Mouse (Mus musculus): Measurements from ENCODE around the gene Cdk6. TPM values are rescaled to one million over a fixed set of nuclear protein-coding genes. Genes with fewer than 3 reads are reported as not detected.
"Not testable (repeated sequence)": the region's sequence is repeated elsewhere in the genome, so short reads cannot be mapped to it uniquely, and the experiment has no call there.

Gene Cdk6
- total RNA-seq, 1 experiment from 2014 or later: 9.9 TPM

- ATAC-seq (replicated peaks; ENCODE audit: insufficient number of reproducible peaks, low FRiP score, low TSS enrichment, poor library complexity, severe bottlenecking): no peak
These were observed 174.2 kb downstream of the Cdk6 start for GRCm38 (mm10) chr5:3515477-3515876.

DNA sequence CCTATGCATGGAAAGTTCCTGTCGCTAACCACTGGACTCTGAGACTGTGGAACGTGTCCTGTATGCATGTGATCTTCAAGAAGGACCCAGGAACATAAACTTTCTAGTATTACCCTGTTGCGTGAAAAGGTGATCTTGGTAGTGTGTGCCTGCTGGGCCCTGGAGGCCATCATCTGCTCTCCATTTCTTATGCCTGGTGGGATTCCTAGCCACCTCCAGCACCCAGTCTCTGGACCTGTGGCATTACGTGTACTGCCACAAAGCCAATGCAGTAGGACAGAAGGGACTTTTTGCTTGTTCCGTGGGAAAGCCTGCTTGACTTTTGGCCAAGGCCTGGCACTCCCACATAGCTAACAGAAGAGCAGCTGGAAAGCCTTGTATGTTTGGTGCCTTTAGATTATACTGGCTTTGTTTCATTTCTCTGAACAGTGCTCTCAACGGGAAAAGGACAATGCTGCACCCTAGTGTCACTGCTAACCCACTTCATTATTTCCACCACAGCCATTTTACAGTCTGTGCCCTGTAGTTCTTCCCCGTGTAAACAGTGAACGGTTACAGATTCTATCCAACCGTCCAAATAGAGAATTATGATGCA lies 175.3 kb downstream of the Cdk6 start:
- ATAC-seq (replicated peaks; ENCODE audit: insufficient number of reproducible peaks, low FRiP score, low TSS enrichment, poor library complexity, severe bottlenecking): peak; percentile 55

- no peak for ATAC-seq (replicated peaks; ENCODE audit: insufficient number of reproducible peaks, low FRiP score, low TSS enrichment, poor library complexity, severe bottlenecking)
These were observed 179.4 kb downstream of the Cdk6 start for GRCm38 (mm10) chr5:3520493-3521359.

DNA sequence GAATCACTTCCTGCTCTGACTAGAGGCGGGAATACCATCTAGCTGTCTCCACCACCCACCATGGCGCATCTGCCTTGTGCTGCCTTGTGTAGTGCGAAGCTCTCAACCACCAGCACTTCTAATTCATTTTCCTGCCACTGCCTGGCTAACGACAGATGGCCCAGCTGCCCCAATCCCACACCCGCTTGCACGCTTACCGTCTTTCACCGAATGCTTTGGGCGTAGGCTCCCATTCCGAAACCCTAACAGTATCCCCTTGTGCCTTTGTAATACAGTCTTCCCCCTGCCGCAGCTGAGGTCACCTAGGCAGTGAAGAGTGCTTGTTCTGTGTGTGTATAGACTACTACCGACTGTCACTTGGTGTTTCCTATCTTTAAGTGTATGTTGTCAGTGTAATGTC lies 180.5 kb downstream of the Cdk6 start:
- ATAC-seq (replicated peaks; ENCODE audit: insufficient number of reproducible peaks, low FRiP score, low TSS enrichment, poor library complexity, severe bottlenecking): no peak

- ATAC-seq (replicated peaks; ENCODE audit: insufficient number of reproducible peaks, low FRiP score, low TSS enrichment, poor library complexity, severe bottlenecking): no peak
These were observed 181.5 kb downstream of the Cdk6 start for GRCm38 (mm10) chr5:3522826-3523225.

DNA sequence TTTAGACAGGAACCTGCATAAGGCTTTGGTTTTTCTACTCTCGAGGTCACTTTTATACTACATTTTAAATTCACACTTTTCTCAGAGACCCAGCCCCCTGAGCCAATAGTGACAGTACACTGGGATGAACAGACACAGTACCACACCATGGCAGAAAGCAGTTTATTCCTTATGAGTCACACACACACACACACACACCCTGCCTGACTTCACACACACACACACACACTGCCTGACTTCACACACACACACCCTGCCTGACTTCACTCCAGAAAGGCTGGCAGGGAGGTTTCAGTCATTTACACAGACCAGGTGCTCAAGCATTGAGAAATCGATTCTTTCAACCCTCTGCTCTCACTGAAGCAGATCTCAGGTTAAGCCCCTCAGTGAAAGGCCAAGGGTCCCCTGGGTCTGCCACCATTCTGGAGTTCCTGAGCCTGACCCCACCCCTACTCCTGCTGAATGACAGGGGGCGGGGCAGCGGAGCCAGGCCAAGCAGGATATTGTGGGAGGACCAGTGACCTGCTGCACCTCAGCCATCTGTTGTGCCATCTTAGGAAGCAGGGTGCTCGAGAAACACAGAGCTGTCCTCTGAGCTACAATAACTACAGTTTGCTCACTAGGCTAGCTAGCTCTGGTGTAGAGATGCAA lies 185.9 kb downstream of the Cdk6 start:
- no peak for ATAC-seq (replicated peaks; ENCODE audit: insufficient number of reproducible peaks, low FRiP score, low TSS enrichment, poor library complexity, severe bottlenecking)

DNA sequence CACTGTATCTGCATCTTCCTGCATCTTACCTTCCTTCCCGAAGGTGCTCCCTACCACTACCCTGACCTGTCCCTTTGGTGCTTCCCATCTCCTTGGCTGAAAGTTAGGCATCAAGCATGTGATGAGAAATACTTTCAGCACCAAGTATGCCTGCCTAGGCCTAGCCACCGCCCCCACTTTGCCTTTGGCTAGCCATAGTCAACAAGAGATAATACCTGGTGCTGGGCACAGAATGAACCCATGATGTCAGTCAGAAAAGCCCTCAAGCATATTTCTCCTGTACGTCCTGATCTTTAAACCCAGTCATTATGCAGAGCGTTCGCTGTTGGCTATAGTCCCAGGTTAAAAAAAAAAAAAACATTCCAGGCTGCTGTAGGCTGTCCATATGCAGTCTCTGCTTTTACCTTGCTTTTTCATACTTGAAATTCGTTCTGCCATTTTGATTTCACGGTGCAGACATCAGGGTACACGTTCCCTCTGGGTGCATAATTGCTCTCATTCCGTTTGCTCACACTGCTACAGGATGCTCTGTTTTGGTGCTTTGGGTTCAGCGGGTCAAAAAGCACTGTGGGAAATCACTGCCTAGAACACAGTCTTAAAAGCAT lies 188.4 kb downstream of the Cdk6 start:
- no peak for ATAC-seq (replicated peaks; ENCODE audit: insufficient number of reproducible peaks, low FRiP score, low TSS enrichment, poor library complexity, severe bottlenecking)

DNA sequence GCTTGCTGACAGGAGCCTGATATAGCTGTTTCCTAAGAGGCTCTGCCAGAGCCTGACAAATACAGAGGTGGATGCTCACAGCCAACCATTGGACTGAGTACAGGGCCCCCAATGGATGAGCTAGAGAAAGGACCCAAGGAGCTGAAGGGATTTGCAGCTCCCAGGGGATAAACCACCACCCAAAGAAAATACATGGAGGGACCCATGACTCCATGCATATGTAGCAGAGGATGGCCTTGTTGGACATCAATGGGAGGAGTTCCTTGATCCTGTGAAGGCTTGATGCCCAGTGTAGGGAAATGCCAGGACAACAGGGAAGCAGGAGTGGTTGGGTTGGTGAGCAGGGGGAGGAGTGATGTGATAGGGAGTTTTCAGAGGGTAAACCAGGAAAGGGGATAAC lies 190.8 kb downstream of the Cdk6 start:
- not testable (repeated sequence) for ATAC-seq (replicated peaks; ENCODE audit: insufficient number of reproducible peaks, low FRiP score, low TSS enrichment, poor library complexity, severe bottlenecking)

DNA sequence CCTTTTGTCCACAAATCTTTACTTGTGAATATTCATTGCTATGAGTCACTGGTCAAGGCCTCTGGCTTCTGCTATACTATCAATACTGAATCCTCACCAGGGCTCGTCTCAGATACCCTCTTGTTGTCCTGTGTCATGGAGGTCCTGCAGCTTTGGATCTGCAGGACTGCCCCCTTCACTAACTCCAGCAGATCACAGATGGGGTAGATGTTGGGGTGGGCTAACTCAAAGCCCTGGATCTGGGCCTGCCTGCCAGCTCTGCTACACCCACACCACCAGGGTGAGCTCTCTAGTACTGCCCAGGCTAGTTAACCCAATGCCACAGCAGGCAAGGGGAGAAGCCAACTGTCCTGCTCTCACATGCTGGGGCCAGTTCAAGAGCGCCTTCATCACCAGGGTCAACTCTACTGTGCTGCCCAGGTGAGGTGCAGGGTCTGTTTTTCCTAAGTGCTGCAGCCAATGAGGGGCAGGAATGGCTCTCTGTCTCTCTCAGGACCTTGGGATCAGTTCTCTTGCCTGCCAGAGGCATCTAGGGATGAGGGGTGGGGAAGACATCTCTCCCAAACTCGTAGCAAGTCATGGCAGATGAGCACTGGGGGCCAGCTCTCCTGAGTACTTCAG lies 195.4 kb downstream of the Cdk6 start:
- no peak for ATAC-seq (replicated peaks; ENCODE audit: insufficient number of reproducible peaks, low FRiP score, low TSS enrichment, poor library complexity, severe bottlenecking)

DNA sequence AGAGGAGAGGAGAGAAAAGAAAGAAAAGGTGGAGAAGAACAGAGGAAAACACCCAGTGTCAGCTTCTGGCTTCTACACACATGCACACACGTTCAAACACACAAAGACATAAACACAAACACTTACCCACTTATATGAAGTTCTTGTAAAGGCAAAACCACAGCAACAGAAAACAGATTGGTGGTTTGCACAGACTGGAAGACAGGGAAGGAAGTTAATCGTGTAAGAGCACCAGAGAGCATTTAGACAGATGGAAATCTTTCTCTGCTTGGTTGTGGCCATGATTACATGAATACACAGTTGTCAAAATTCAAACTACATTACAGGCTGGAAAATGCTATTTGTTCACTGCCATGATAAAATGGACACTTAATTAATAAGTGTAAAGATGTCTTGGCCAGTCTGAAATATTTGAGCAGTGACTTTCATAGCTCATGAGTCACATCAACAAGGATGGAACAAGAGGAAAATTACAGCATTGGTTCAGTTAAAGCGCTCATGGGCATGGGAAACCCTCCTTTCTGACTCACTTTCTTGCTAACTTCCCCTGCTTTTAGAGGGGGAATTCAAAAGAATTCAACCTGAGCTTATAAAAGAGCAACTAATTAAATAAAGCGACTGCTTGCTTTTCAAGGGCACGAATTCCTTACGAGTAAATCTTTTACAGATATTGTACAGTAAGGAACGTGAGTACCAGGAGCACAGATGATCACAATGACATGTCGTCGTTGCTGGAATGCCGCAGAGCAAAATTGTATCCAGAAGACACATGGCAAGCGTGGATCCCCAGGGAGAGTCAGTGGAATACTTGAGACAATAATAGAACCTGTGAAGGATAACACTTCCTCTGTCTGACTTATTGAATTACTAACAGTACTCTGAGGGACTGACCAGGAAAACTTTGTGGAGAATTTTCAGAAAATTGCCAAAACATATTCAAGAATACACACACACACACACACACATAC lies 197.5 kb downstream of the Cdk6 start:
- no peak for ATAC-seq (replicated peaks; ENCODE audit: insufficient number of reproducible peaks, low FRiP score, low TSS enrichment, poor library complexity, severe bottlenecking)

- no peak for ATAC-seq (replicated peaks; ENCODE audit: insufficient number of reproducible peaks, low FRiP score, low TSS enrichment, poor library complexity, severe bottlenecking)
These were observed 200.6 kb downstream of the Cdk6 start for GRCm38 (mm10) chr5:3541871-3542270.

GRCm38 (mm10) chr5:3543629-3544479 lies 202.6 kb downstream of the Cdk6 start, which contains the start of gene Fam133b:
Fam133b (plus strand) TSS chr5:3543833.
- ATAC-seq (replicated peaks; ENCODE audit: insufficient number of reproducible peaks, low FRiP score, low TSS enrichment, poor library complexity, severe bottlenecking): peak; percentile 93

- no peak for ATAC-seq (replicated peaks; ENCODE audit: insufficient number of reproducible peaks, low FRiP score, low TSS enrichment, poor library complexity, severe bottlenecking)
These were observed 203.1 kb downstream of the Cdk6 start for GRCm38 (mm10) chr5:3544480-3544769.

- ATAC-seq (replicated peaks; ENCODE audit: insufficient number of reproducible peaks, low FRiP score, low TSS enrichment, poor library complexity, severe bottlenecking): no peak
These were observed 204.9 kb downstream of the Cdk6 start for GRCm38 (mm10) chr5:3546226-3546625.

DNA sequence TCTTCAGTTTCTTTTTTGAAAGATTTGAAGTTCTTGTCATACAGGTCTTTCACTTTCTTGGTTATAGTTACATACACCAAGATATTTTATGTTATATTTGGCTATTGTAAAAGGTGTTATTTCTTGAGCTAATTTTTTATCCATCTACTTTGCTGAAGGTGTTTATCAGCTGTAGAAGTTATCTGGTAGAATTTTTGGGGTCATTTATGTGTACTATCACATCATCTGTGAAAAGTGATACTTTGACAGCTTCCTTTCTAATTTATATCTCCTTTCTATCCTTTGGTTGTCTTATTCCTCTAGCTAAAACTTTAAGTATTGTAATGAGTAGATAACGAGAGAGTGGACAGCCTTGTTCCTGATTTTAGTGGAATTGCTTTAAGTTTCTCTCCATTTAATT lies 210.2 kb downstream of the Cdk6 start:
- no peak for ATAC-seq (replicated peaks; ENCODE audit: insufficient number of reproducible peaks, low FRiP score, low TSS enrichment, poor library complexity, severe bottlenecking)

- no peak for ATAC-seq (replicated peaks; ENCODE audit: insufficient number of reproducible peaks, low FRiP score, low TSS enrichment, poor library complexity, severe bottlenecking)
These were observed 212.9 kb downstream of the Cdk6 start for GRCm38 (mm10) chr5:3554198-3554597.

- ATAC-seq (replicated peaks; ENCODE audit: insufficient number of reproducible peaks, low FRiP score, low TSS enrichment, poor library complexity, severe bottlenecking): no peak
These were observed 230.0 kb downstream of the Cdk6 start, which contains the start of gene 1700109H08Rik for GRCm38 (mm10) chr5:3571266-3571665. 1700109H08Rik (plus strand) TSS chr5:3571566.
